Mouse (Mus musculus) midbrain, embryonic 13.5 days (tissue): ENCODE measurements around the gene Cpsf4. TPM values are rescaled to one million over a fixed set of nuclear protein-coding genes. Genes with fewer than 3 reads are reported as not detected.
"Not testable (repeated sequence)": the region's sequence is repeated elsewhere in the genome, so short reads cannot be mapped to it uniquely, and the experiment has no call there.

Experiments
- ATAC-seq: fragments of 200-750 bp; cut with Nextera tagmentation; 2 replicates; pipeline ENCODE4 v1.8.0; 2017; ENCODE audit warnings: mild to moderate bottlenecking, moderate TSS enrichment, moderate library complexity
- H3K27ac ChIP-seq: fragments of 300-500 bp; sonication (generic); 2 replicates; pipeline ENCODE4 v1.5.1; 2015; ENCODE audit warnings: inconsistent platforms, mild to moderate bottlenecking, moderate library complexity
- H3K27me3 ChIP-seq: fragments of 300-500 bp; sonication (generic); 2 replicates; pipeline ENCODE4 v1.6.1; 2015; ENCODE audit warnings: mild to moderate bottlenecking, inconsistent platforms
- H3K36me3 ChIP-seq: fragments of 300-500 bp; sonication (generic); 2 replicates; pipeline ENCODE4 v1.6.1; 2015; ENCODE audit warnings: mild to moderate bottlenecking, inconsistent platforms
- H3K4me1 ChIP-seq: fragments of 300-500 bp; sonication (generic); replicated peaks from 2 replicates; pipeline ENCODE4 v1.6.1; 2015; ENCODE audit warnings: inconsistent platforms
- H3K4me2 ChIP-seq: fragments of 300-500 bp; sonication (generic); replicated peaks from 2 replicates; pipeline ENCODE4 v1.6.1; 2015; ENCODE audit warnings: moderate library complexity, mild to moderate bottlenecking, inconsistent platforms
- H3K4me3 ChIP-seq: fragments of 300-500 bp; sonication (generic); replicated peaks from 2 replicates; pipeline ENCODE4 v1.5.1; 2015; ENCODE audit warnings: mild to moderate bottlenecking, inconsistent platforms
- H3K9ac ChIP-seq: fragments of 300-500 bp; sonication (generic); replicated peaks from 2 replicates; pipeline ENCODE4 v1.6.1; 2015; ENCODE audit warnings: mild to moderate bottlenecking, inconsistent platforms
- H3K9me3 ChIP-seq: fragments of 300-500 bp; sonication (generic); 2 replicates; pipeline ENCODE4 v1.6.1; 2016; ENCODE audit warnings: mild to moderate bottlenecking, inconsistent platforms
- WGBS: fragments of 180-500 bp; shearing (Covaris S2); methylation state at CpG from one replicate; pipeline ENCODE4 v1.1.7; 2015; 5-methylcytosine and 5-hydroxymethylcytosine counted together
- polyA plus RNA-seq: library from polyadenylated mRNA; unstranded; fragments of >200 nt; fragmentation: Nextera tagmentation; extraction: Ambion mirVana; gene quantifications from 2 replicates; pipeline ENCODE4 v1.2.1, GENCODE M21; 2015

Cpsf4 gene
- polyA plus RNA-seq, 1 experiment from 2014 or later = 58.9 TPM

DNA sequence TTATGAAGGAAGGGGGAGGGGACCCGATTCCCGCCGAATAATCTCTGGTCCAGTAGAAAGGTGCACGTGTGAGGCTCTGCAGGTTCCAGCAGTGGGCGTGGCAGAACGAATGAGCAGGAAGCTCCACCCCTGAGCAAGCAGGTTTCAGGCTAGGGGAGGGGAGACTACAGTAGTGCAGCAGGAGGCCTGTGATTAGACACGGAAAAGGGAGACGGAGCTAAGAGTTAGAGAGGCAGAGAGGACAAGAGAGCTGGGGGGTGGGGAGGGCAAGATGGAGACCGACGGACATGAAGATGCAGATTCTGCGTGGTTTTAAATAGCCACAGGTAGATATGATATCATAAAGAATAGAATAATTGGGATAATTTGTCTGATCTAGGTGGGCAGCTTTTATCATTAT is 41.4 kb downstream of the Cpsf4 start:
- not testable (repeated sequence) for H3K9ac ChIP-seq, H3K4me3 ChIP-seq, H3K27ac ChIP-seq, H3K27me3 ChIP-seq, H3K4me2 ChIP-seq, H3K9me3 ChIP-seq, ATAC-seq
- WGBS = 47% methylated on average over 11 of the region's 11 CpGs
- H3K4me1 ChIP-seq = peaks cover 13% of the 10 kb centered on the region
- H3K36me3 ChIP-seq = peaks cover 53% of the 10 kb centered on the region

DNA sequence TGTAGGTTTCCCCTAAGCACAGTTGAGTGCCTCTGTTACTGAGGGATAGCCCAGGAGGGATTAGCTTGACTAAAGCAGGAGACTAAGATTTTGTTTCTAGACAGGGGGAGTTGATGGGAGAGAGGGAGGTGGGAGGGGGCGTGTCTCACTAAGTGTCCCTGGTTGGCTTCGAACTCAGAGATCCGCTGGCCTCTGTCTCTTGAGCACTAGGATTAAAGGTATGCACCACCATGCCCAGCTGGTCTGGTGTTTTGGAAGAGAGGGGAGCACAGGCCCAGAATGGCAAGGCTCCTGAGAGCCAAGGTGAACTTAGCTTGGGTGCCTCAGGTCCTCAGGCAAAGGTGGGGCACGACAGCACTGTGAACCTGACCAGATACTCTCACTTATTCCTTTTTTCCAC is 44.3 kb downstream of the Cpsf4 start:
- no peak overlapping the region for H3K27ac ChIP-seq
- H3K27me3 ChIP-seq = no peaks in the 10 kb centered on the region
- no peak overlapping the region for H3K4me2 ChIP-seq
- no peaks in the 10 kb centered on the region for H3K4me1 ChIP-seq
- H3K36me3 ChIP-seq = peaks cover 74% of the 10 kb centered on the region
- no peak overlapping the region for H3K4me3 ChIP-seq
- 95% methylated on average over 4 of the region's 4 CpGs for WGBS
- ATAC-seq = no peak
- H3K9me3 ChIP-seq = no peaks in the 10 kb centered on the region
- no peak overlapping the region for H3K9ac ChIP-seq

GRCm38 (mm10) chr5:145212216-145212615 is 45.2 kb downstream of the Cpsf4 start:
- Histone ChIP-seq H3K4me1 (no peaks in the 10 kb centered on the region), H3K9me3 (no peaks in the 10 kb centered on the region), H3K4me3 (no peak overlapping the region), H3K36me3 (peaks cover 70% of the 10 kb centered on the region), H3K9ac (no peak overlapping the region), H3K27me3 (no peaks in the 10 kb centered on the region), H3K4me2 (no peak overlapping the region), H3K27ac (no peak overlapping the region)
- WGBS = 96% methylated on average over 4 of the region's 4 CpGs
- no peak for ATAC-seq

GRCm38 (mm10) chr5:145213505-145213904 is 46.5 kb downstream of the Cpsf4 start:
- no peak overlapping the region for H3K4me2 ChIP-seq
- H3K36me3 ChIP-seq = peaks cover 71% of the 10 kb centered on the region
- H3K4me1 ChIP-seq = no peaks in the 10 kb centered on the region
- WGBS = 93% methylated on average over 3 of the region's 3 CpGs
- no peak for ATAC-seq
- H3K27ac ChIP-seq = no peak overlapping the region
- no peaks in the 10 kb centered on the region for H3K9me3 ChIP-seq
- H3K9ac ChIP-seq = no peak overlapping the region
- H3K4me3 ChIP-seq = no peak overlapping the region
- H3K27me3 ChIP-seq = no peaks in the 10 kb centered on the region

DNA sequence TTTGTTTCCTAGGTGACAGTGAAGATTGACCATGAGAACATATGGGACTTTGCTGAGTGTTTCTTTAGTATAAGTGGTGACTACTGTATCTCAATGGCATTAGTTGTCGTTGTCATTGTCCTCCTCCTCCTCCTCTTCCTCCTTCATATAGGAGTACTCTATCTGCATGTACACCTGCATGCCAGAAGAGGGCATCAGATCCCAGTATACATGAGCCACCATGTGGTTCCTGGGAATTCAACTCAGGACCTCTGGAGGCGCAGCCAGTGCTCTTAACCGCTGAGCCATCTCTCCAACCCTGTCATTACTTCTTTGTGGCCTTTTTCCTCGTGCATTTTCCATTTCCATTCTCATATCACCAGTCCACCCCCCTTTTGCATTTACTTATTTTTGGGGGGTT is 47.7 kb downstream of the Cpsf4 start:
- H3K4me3 ChIP-seq = no peak overlapping the region
- no peak overlapping the region for H3K9ac ChIP-seq
- no peak overlapping the region for H3K4me2 ChIP-seq
- no peak overlapping the region for H3K27ac ChIP-seq
- H3K36me3 ChIP-seq = peaks cover 71% of the 10 kb centered on the region
- ATAC-seq = no peak
- H3K4me1 ChIP-seq = no peaks in the 10 kb centered on the region
- no peaks in the 10 kb centered on the region for H3K27me3 ChIP-seq
- H3K9me3 ChIP-seq = no peaks in the 10 kb centered on the region
- WGBS = 82% methylated on average over 4 of the region's 4 CpGs

DNA sequence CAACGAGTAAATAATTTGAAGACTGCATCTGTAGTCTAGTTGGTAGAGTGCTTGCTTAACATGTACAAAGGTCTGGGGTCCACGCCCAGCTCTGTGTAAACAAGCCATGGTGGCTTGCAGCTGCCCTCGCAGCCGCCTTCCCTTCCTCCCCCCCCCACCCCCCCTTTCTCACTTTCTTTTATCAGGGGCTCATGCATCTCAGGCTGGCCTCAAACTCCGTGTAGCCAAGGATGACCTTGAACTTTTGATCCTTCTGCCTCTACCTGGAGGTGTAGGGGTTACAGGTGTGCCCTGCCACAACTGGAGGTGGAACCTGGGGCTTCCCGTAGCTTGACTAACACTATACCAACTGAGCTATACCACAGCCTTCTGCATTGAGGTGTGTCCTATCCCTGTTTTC is 50.7 kb downstream of the Cpsf4 start:
- Histone ChIP-seq H3K9me3 (no peaks in the 10 kb centered on the region), H3K9ac (no peak overlapping the region), H3K4me1 (no peaks in the 10 kb centered on the region), H3K4me3 (no peak overlapping the region), H3K4me2 (no peak overlapping the region), H3K27ac (no peak overlapping the region), H3K36me3 (peaks cover 73% of the 10 kb centered on the region), H3K27me3 (no peaks in the 10 kb centered on the region)
- no peak for ATAC-seq
- 89% methylated on average over 6 of the region's 6 CpGs for WGBS

DNA sequence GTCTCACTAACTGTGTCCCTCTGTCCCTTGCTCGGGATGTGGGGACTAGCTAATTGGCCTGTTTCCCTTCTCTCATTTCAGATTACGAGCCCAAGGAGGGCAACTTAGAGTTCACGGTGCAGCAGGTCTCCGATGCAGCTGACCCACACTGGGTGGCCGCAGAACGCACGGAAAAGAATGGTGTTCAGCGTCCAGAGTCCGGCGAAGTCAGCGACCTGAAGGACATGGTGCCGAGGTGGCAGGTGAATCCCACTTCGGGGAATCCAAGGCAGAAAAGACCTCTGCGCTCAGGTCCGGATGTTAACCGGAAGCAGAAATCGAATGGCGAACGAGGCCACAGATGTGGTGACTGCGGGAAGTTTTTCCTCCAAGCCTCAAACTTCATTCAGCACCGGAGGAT is 51.2 kb downstream of the Cpsf4 start:
- no peak overlapping the region for H3K4me2 ChIP-seq
- H3K36me3 ChIP-seq = peaks cover 73% of the 10 kb centered on the region
- H3K4me1 ChIP-seq = no peaks in the 10 kb centered on the region
- no peaks in the 10 kb centered on the region for H3K9me3 ChIP-seq
- WGBS = 96% methylated on average over 21 of the region's 21 CpGs
- no peak overlapping the region for H3K27ac ChIP-seq
- ATAC-seq = no peak
- H3K27me3 ChIP-seq = no peaks in the 10 kb centered on the region
- no peak overlapping the region for H3K4me3 ChIP-seq
- H3K9ac ChIP-seq = no peak overlapping the region

GRCm38 (mm10) chr5:145218671-145219070 is 51.7 kb downstream of the Cpsf4 start:
- no peaks in the 10 kb centered on the region for H3K9me3 ChIP-seq
- ATAC-seq = no peak
- no peaks in the 10 kb centered on the region for H3K4me1 ChIP-seq
- H3K36me3 ChIP-seq = peaks cover 73% of the 10 kb centered on the region
- no peak overlapping the region for H3K4me2 ChIP-seq
- H3K4me3 ChIP-seq = no peak overlapping the region
- no peaks in the 10 kb centered on the region for H3K27me3 ChIP-seq
- 95% methylated on average over 20 of the region's 20 CpGs for WGBS
- no peak overlapping the region for H3K27ac ChIP-seq
- no peak overlapping the region for H3K9ac ChIP-seq

- no peak overlapping the region for H3K27ac ChIP-seq
- 91% methylated on average over 8 of the region's 8 CpGs for WGBS
- H3K27me3 ChIP-seq = no peaks in the 10 kb centered on the region
- no peak overlapping the region for H3K9ac ChIP-seq
- no peak overlapping the region for H3K4me3 ChIP-seq
- H3K36me3 ChIP-seq = peaks cover 63% of the 10 kb centered on the region
- no peaks in the 10 kb centered on the region for H3K4me1 ChIP-seq
- ATAC-seq = no peak
- H3K9me3 ChIP-seq = no peaks in the 10 kb centered on the region
- no peak overlapping the region for H3K4me2 ChIP-seq
These were observed 53.0 kb downstream of the Cpsf4 start for GRCm38 (mm10) chr5:145219981-145220380.

GRCm38 (mm10) chr5:145222840-145223239 is 55.8 kb downstream of the Cpsf4 start:
- no peak overlapping the region for H3K9ac ChIP-seq
- WGBS = 85% methylated on average over 5 of the region's 5 CpGs
- no peaks in the 10 kb centered on the region for H3K27me3 ChIP-seq
- H3K27ac ChIP-seq = no peak overlapping the region
- no peaks in the 10 kb centered on the region for H3K4me1 ChIP-seq
- no peaks in the 10 kb centered on the region for H3K9me3 ChIP-seq
- ATAC-seq = no peak
- no peak overlapping the region for H3K4me2 ChIP-seq
- H3K4me3 ChIP-seq = no peak overlapping the region
- H3K36me3 ChIP-seq = peaks cover 55% of the 10 kb centered on the region

DNA sequence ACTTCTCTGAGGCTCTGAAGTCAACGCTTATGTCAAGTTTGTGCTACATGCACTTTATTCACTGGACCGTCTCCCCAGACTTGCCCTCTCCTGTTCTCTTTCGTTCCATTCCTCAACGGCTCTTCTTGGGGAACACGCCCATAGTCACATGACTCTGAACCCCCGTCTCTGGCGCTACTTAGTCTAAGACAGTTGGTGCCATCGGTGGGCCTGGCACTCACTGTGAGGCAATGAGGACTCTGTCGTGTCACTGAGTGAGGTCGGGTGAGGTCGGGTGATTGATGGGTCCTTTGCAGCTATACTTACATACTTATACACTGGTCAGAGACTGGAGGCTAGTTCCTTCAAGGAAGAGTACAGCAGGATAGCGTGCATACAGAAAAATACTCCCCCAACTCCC is 56.4 kb downstream of the Cpsf4 start:
- no peak for ATAC-seq
- no peaks in the 10 kb centered on the region for H3K4me1 ChIP-seq
- H3K9me3 ChIP-seq = no peaks in the 10 kb centered on the region
- H3K4me3 ChIP-seq = no peak overlapping the region
- no peak overlapping the region for H3K9ac ChIP-seq
- H3K36me3 ChIP-seq = peaks cover 49% of the 10 kb centered on the region
- H3K27me3 ChIP-seq = no peaks in the 10 kb centered on the region
- no peak overlapping the region for H3K27ac ChIP-seq
- no peak overlapping the region for H3K4me2 ChIP-seq
- WGBS = 87% methylated on average over 12 of the region's 12 CpGs

DNA sequence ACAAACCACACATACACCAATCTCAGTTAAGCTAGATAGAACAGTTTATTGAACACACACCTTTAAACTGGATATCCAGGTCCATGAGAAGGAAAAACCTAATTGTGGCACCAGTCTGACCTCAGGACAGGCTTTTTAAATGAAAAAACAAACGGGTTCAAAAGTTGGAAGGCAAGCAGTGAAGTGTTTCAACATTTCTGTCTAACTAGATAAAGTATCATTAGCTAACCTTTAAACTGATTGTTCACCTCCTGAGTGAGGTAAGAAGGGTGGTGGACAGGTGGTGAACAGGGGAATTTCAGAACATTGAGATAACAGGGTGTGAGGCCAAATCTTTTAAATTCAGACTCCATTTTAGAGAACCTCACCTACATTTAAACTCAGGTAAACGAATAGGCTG is 59.4 kb downstream of the Cpsf4 start:
- no peak overlapping the region for H3K4me2 ChIP-seq
- no peak overlapping the region for H3K27ac ChIP-seq
- H3K27me3 ChIP-seq = no peaks in the 10 kb centered on the region
- ATAC-seq = no peak
- WGBS = 60% methylated on average over 2 of the region's 2 CpGs
- H3K4me3 ChIP-seq = no peak overlapping the region
- no peak overlapping the region for H3K9ac ChIP-seq
- H3K9me3 ChIP-seq = no peaks in the 10 kb centered on the region
- H3K4me1 ChIP-seq = peaks cover 7% of the 10 kb centered on the region
- peaks cover 21% of the 10 kb centered on the region for H3K36me3 ChIP-seq

DNA sequence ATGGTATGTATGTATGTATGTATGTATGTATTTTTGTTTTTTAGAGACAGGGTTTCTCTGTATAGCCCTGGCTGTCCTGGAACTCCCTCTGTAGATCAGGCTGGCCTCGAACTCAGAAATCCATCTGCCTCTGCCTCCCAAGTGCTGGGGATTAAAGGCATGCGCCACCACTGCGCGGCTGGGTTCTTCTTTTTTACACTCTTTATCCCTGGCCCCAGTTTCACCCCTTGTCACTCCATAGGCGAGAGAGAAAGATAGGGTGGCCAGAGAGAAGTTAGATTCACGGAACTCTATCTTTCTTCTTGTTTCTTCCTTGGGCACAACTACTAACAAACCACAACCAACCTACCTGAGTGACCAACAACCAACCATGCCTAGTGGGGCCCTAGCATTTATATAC is 62.3 kb downstream of the Cpsf4 start:
- H3K27ac ChIP-seq, H3K4me3 ChIP-seq, H3K9ac ChIP-seq, ATAC-seq, H3K9me3 ChIP-seq, H3K4me2 ChIP-seq, H3K27me3 ChIP-seq: not testable (repeated sequence)
- Histone ChIP-seq H3K36me3 (peaks cover 11% of the 10 kb centered on the region), H3K4me1 (peaks cover 21% of the 10 kb centered on the region)
- WGBS = 85% methylated on average over 6 of the region's 6 CpGs
